Mouse (Mus musculus): ENCODE results near the gene Chd6. TPM values are rescaled to one million over a fixed set of nuclear protein-coding genes. Genes with fewer than 3 reads are reported as not detected.
"Not testable (repeated sequence)": the region's sequence is repeated elsewhere in the genome, so short reads cannot be mapped to it uniquely, and the experiment has no call there.

Chd6 gene
- total and polyA plus RNA-seq, 2 experiments from 2014 or later: 20.7 to 61.0 TPM

DNA sequence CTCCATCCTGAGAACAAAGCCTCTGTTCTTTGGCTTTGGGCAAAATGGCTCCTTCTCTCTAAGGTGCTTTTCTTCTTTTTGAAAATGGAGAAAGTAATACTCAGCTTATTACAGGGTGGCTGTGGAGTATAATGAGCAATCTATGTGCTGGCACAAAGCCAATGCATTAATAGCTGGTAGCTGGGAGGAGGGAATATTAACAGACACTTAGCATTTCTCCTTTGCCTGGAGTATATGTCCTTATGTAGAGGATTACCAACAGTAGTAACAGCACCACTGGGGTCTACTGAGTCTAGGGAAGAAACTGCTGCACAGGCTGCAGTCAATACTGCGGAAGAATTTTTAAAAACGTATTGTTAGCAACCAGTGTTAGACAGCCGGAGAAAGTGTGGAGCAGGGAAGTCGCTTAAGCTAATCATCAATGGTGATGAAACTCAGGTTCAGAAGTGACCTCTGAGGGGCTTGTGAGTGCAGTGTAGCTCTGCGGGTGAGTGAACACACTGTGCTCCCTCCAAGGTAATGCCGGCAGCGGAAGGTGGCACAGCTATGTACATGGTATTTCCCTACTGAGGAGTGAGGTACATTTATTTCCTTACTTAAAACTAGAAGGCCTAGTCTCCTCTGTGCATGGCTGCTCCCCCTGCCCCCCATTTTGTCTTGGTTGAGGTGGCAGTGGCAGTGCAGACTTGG is 136.6 kb downstream of the Chd6 start:
- H3K27ac ChIP-seq (ENCODE audit: low read depth, low read length): peak overlapping the region; percentile 21; the same call in 1 of the 2 replicates
- no peak overlapping the region for H3K9ac ChIP-seq
- TF ChIP-seq CTCF (IDR thresholded peaks at IDR 0.05; ENCODE audit: low read depth): no peak
- ATAC-seq: peak; percentile 54; the same call in 1 of the 2 replicates
- WGBS: 81% methylated on average over 7 of the region's 7 CpGs
- peaks cover 59% of the 10 kb centered on the region for H3K36me3 ChIP-seq (ENCODE audit: insufficient read depth)
- H3K4me3 ChIP-seq (ENCODE audit: low read depth, low read length): no peak overlapping the region
- no peaks in the 10 kb centered on the region for H3K9me3 ChIP-seq (ENCODE audit: low read length)
- no peaks in the 10 kb centered on the region for H3K4me1 ChIP-seq (ENCODE audit: insufficient read depth)
- H3K27me3 ChIP-seq (ENCODE audit: insufficient read depth, low read length): no peaks in the 10 kb centered on the region
- DNase-seq: peak; percentile 36
- no peak overlapping the region for H3K4me2 ChIP-seq (ENCODE audit: low read depth)

DNA sequence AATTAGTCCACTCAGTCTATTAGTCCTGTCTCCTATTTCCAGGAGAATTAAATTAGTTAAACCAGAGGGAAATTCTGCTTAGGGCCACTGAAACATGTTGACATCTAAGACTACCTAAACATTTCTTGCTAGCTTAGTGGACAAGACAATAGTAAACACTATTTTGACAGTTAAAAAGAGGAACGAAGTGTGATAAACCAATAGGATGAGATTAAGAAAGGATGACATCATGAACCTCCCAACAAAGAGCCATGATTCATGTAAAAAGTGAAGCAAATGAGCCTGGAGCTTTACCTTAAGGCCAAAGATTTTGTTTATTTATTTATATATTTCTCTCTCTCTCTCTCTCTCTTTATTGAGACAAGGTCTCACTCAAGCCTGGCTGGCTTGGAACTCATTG is 146.7 kb downstream of the Chd6 start:
- no peaks in the 10 kb centered on the region for H3K27me3 ChIP-seq (ENCODE audit: insufficient read depth, low read length)
- no peaks in the 10 kb centered on the region for H3K4me1 ChIP-seq (ENCODE audit: insufficient read depth)
- TF ChIP-seq CTCF (IDR thresholded peaks at IDR 0.05; ENCODE audit: low read depth): no peak
- WGBS: 96% methylated on average over 1 of the region's 1 CpGs
- no peak for ATAC-seq
- H3K9ac ChIP-seq: no peak overlapping the region
- peaks cover 54% of the 10 kb centered on the region for H3K36me3 ChIP-seq (ENCODE audit: insufficient read depth)
- no peak overlapping the region for H3K27ac ChIP-seq (ENCODE audit: low read depth, low read length)
- H3K4me2 ChIP-seq (ENCODE audit: low read depth): no peak overlapping the region
- no peaks in the 10 kb centered on the region for H3K9me3 ChIP-seq (ENCODE audit: low read length)
- no peak for DNase-seq
- H3K4me3 ChIP-seq (ENCODE audit: low read depth, low read length): no peak overlapping the region

DNA sequence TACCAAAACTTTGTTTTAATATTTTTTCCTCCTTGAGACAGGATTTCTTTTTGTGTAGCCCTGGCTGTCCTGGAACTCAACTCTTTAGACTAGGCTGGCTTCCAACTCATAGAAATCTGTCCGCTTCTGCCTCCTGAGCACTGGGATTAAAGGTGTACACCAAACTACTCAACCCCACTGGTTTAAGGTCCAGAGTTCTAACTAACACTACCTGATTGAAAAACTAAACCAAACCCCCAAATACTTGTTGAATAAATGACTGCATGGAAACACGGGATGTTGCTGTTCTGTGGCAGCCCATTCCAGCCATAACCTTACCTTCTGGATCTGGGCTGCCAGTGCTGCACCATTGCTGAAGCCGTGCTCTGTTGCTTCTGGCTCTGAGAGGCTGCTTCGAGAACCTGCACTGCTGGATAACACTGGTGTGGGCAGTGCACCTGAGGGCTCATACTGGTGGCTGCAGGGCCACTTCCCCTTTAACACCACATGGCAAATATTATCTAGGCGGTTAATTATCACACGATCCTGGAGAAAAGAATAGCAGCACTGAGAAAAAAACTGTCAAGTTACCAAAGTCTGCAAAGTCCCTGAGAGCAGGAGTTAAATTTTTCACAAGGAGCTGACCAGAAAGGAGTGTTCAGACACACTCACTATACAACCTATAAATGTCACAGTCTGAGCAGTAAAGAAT is 147.8 kb downstream of the Chd6 start:
- no peak overlapping the region for H3K9ac ChIP-seq
- no peak overlapping the region for H3K4me3 ChIP-seq (ENCODE audit: low read depth, low read length)
- no peak for ATAC-seq
- no peak overlapping the region for H3K4me2 ChIP-seq (ENCODE audit: low read depth)
- TF ChIP-seq CTCF (IDR thresholded peaks at IDR 0.05; ENCODE audit: low read depth): no peak
- 93% methylated on average over 6 of the region's 6 CpGs for WGBS
- peaks cover 53% of the 10 kb centered on the region for H3K36me3 ChIP-seq (ENCODE audit: insufficient read depth)
- H3K4me1 ChIP-seq (ENCODE audit: insufficient read depth): no peaks in the 10 kb centered on the region
- no peak for DNase-seq
- no peak overlapping the region for H3K27ac ChIP-seq (ENCODE audit: low read depth, low read length)
- no peaks in the 10 kb centered on the region for H3K9me3 ChIP-seq (ENCODE audit: low read length)
- H3K27me3 ChIP-seq (ENCODE audit: insufficient read depth, low read length): no peaks in the 10 kb centered on the region

DNA sequence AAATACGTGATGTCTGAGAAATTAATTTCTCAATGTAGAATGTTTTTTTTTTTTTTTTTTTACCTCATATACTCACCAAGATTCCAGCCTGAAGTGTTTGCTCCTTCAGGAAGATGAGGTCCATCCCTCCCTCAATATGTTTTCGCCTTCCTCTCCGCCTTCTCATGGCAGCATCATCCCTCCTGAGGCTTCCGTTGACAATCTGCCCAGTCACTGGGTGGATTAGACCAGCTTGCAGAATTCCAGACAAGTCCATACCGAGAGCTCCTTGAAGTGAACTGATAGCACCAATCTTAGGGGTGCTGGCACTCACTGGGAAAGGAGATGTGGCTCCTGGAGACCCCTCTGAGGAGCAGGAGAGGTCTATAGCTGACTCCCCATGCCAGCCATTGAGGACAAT is 149.0 kb downstream of the Chd6 start:
- no peak for ATAC-seq
- no peak for DNase-seq

DNA sequence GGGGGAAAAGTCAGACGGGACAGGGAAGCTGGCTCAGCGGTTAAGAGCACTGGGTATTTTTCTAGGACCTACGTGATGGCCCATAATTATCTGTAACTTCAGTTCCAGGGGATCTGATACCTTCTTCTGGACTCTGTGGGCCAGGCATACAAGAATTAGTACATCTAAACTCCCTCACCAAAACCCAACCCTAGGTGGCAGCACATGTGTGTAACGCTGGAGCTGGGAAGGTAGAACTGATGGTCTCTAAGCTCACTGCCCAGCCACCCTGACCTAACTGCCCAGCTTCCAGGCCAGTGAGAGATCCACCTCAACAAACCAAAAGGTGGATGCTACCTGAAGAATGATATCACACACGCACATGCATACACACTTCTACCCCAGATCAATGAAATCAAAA is 150.1 kb downstream of the Chd6 start:
- Histone ChIP-seq H3K36me3 (ENCODE audit: insufficient read depth) (peaks cover 60% of the 10 kb centered on the region), H3K4me1 (ENCODE audit: insufficient read depth) (no peaks in the 10 kb centered on the region), H3K9me3 (ENCODE audit: low read length) (no peaks in the 10 kb centered on the region), H3K4me3 (ENCODE audit: low read depth, low read length) (no peak overlapping the region), H3K4me2 (ENCODE audit: low read depth) (no peak overlapping the region), H3K9ac (no peak overlapping the region), H3K27ac (ENCODE audit: low read depth, low read length) (no peak overlapping the region), H3K27me3 (ENCODE audit: insufficient read depth, low read length) (no peaks in the 10 kb centered on the region)
- WGBS: 90% methylated on average over 5 of the region's 5 CpGs
- no peak for ATAC-seq
- no peak for DNase-seq
- peak; percentile 51 for TF ChIP-seq CTCF (IDR thresholded peaks at IDR 0.05; ENCODE audit: low read depth)

More for the DNA sequence above, 149.0 kb downstream of the Chd6 start:
- H3K9ac ChIP-seq: no peak overlapping the region
- H3K27me3 ChIP-seq (ENCODE audit: insufficient read depth, low read length): no peaks in the 10 kb centered on the region
- no peaks in the 10 kb centered on the region for H3K4me1 ChIP-seq (ENCODE audit: insufficient read depth)
- no peak overlapping the region for H3K27ac ChIP-seq (ENCODE audit: low read depth, low read length)
- 90% methylated on average over 5 of the region's 5 CpGs for WGBS
- no peak overlapping the region for H3K4me2 ChIP-seq (ENCODE audit: low read depth)
- H3K9me3 ChIP-seq (ENCODE audit: low read length): no peaks in the 10 kb centered on the region
- H3K4me3 ChIP-seq (ENCODE audit: low read depth, low read length): no peak overlapping the region
- peaks cover 53% of the 10 kb centered on the region for H3K36me3 ChIP-seq (ENCODE audit: insufficient read depth)
- no peak for TF ChIP-seq CTCF (IDR thresholded peaks at IDR 0.05; ENCODE audit: low read depth)

DNA sequence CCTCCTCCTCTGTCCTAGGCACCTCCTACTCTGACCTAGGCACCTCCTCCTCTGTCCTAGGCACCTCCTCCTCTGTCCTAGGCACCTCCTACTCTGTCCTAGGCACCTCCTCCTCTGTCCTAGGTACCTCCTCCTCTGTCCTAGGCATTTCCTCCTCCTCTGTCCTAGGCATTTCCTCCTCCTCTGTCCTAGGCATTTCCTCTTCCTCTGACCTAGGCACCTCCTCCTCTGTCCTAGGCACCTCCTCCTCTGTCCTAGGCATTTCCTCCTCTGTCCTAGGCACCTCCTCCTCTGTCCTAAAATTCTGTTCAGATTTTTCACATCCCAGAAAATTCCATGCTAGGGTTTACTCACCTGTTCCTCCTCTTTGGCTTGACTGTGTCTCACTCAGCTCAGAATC is 151.1 kb downstream of the Chd6 start:
- not testable (repeated sequence) for H3K9me3 ChIP-seq (ENCODE audit: low read length); DNase-seq; H3K4me3 ChIP-seq (ENCODE audit: low read depth, low read length); H3K4me2 ChIP-seq (ENCODE audit: low read depth); H3K27ac ChIP-seq (ENCODE audit: low read depth, low read length); H3K9ac ChIP-seq; ATAC-seq; H3K27me3 ChIP-seq (ENCODE audit: insufficient read depth, low read length); H3K4me1 ChIP-seq (ENCODE audit: insufficient read depth)
- peaks cover 59% of the 10 kb centered on the region for H3K36me3 ChIP-seq (ENCODE audit: insufficient read depth)

DNA sequence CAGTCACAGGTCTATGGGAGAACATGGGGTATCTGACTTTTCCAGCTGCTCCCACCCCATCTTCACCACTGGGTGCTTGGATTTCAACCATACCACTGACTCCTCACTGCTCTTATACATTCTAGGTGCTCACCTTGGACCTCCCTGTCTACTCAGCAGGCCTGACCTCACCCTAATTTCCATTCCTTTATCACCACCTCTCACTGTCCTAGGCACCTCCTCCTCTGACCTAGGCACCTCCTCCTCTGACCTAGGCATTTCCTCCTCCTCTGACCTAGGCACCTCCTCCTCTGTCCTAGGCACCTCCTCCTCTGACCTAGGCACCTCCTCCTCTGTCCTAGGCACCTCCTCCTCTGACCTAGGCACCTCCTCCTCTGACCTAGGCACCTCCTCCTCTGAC is 151.6 kb downstream of the Chd6 start:
- not testable (repeated sequence) for ATAC-seq; H3K4me2 ChIP-seq (ENCODE audit: low read depth); DNase-seq

More for the DNA sequence above, 151.6 kb downstream of the Chd6 start:
- not testable (repeated sequence) for H3K9me3 ChIP-seq (ENCODE audit: low read length); H3K27ac ChIP-seq (ENCODE audit: low read depth, low read length); H3K27me3 ChIP-seq (ENCODE audit: insufficient read depth, low read length); H3K9ac ChIP-seq; H3K4me3 ChIP-seq (ENCODE audit: low read depth, low read length); H3K4me1 ChIP-seq (ENCODE audit: insufficient read depth)
- H3K36me3 ChIP-seq (ENCODE audit: insufficient read depth): peaks cover 61% of the 10 kb centered on the region
